Mouse (Mus musculus) gastrocnemius, postnatal 4 days (tissue): ENCODE data around the gene Sept6. TPM values are rescaled to one million over a fixed set of nuclear protein-coding genes. Genes with fewer than 3 reads are reported as not detected.
A peak's percentile ranks its signal among the peaks of the same experiment; 100 is the strongest.

Experiments
- DNase-seq, 2 experiments: peaks; one replicate each; pipeline ENCODE4 v3.0.0; 2021 to 2022; ENCODE audit warnings: low spot score in 2 of 2, mixed read lengths in 2 of 2
- total RNA-seq, 2 experiments: library from RNA; stranded (reverse); gene quantifications; 2 replicates each; pipeline ENCODE4 v1.2.3; 2021

Gene Sept6
- total RNA-seq, 2 experiments from 2014 or later, result 24.9 to 26.2 TPM

DNA sequence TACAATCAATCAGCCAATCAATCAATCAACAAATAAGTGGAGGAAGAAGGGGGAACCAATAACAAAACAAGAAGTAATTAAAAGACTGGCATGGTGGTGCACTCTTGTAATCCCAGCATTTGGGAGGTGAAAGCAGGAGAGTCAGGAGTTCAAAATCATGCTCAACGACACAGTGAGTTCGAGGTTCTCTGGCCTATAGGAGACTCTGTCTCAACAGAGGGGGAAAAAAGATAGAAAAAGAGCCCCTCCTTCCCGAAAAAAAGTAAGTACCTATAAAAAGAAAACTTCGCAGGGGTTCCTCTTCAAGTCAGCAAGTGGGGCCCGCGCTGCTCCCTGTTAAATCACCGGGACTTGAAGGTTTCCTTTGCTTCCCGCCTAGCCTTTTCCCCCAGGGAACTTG lies 117.8 kb downstream of the Sept6 start, which contains the start of the genes Ube2a and C330007P06Rik:
Gene Ube2a, plus strand, starts transcription at position 136 of the 400 bp plus-strand sequence.
Gene C330007P06Rik, minus strand, starts transcription at position 347 of the 400 bp plus-strand sequence.
- DNase-seq, result no peak

DNA sequence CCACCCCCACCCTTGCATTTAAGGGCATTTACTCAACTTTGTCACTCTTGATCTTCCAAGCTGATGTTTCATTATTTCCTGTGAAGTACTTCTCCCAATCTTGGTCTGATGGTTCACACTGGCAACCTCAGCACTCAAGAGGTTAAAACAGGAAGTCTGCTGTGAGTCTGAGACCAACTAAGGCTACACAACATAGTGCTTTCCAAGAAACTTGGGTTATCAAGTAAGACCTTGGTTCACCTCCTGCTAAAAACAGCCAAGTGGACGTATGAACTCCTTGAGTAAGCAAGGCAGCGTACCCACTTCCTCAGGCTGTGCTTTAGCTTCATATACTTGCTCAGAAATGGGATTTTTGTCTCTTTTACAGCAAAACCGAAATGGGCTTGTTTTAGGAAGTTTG lies 121.2 kb downstream of the Sept6 start:
- no peak for DNase-seq

DNA sequence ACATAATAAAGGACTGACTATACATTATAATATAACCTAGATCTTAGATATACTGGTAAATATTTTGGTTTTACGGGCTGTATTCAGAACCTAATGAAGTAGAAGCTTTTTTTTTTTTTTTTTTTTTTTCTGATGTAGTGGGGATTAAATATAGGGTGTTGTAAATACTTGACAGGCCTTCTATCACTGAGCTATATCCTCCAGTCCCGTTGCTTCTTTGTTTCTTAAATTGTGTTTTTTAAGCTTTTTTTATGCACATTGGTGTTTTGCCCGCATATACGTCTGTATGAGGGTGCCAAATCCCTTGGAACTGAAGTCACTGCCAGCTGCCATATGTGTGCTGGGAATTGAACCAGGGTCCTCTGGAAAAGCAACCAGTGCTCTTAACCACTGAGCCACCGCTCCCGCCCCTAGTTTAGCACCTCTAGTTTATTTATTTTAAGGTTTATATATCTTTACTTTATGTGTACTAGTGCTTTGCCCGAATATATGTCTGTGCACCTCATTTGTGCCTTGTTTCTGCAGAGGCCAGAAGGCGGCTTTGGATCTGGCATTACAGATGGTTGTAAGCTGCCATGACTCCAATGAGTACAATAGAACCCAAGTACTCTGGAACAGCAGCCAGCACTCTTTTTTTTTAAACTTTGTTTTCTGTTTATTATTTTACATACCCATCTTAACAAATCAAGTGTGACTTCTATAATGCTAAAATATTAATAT lies 126.8 kb downstream of the Sept6 start:
- no peak for DNase-seq

DNA sequence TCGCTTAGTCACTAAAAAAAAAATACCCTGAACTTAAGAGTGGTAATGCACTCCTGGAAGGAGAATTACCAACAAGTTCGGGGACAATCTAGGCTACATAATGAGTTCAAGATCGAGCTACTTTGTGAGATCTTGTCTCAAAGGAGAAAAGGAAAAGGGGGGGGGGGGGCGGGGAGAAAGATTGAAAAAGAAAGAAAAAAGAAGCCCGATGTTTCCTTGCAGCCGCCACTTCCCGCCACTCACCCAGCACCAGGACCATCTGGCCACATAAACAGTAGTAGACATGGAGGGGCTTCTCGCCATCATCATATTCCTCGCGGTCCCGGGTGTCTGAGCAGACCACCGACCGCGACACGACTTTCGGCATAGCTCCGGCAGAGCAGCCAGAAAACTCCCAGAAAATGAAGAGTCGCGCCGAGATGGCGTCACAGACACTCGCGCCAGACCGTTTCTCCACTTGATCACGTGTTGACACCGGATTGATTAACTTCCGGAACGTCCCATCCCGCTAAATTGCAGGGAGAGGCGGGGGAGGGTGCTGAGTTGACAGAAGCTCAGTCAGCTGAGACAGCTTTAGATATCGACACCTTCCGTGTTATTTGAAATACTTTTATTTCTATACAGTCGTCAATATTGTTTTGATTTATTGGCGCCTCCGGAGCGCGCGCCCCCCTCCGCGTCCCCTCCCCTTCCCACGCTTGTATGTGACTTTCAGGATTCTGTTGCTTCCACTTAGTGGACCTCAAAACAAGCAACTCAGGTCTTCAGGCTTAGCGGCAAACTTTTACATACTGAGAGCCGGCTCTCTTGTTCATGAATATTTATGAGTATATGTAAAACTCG lies 127.6 kb downstream of the Sept6 start:
- DNase-seq, result peak; percentile 65 to 79

Other genes starting within 250 kb of the Sept6 start
- under 1 TPM; 0.25 to 0.36 TPM for gene Slc25a43, start 248.1 kb downstream of the Sept6 start, total RNA-seq
- gene Slc25a5, start 196.1 kb downstream of the Sept6 start, total RNA-seq, result 100 to 1,000 TPM; 291 to 333 TPM
- 10 to 100 TPM; 40.0 to 50.1 TPM for gene Ube2a, start 117.9 kb downstream of the Sept6 start, total RNA-seq
- 10 to 100 TPM; 16.1 to 16.8 TPM for gene C330007P06Rik, start 117.7 kb downstream of the Sept6 start, total RNA-seq
- 1 to 10 TPM; 3.5 to 4.1 TPM for gene Nkrf, start 88.9 kb downstream of the Sept6 start, total RNA-seq
- under 1 TPM in 1 of 2 experiments, not detected in 1; 0.34 TPM for gene Sowahd, start 57.1 kb upstream of the Sept6 start, total RNA-seq
- gene Rpl39, start 93.6 kb upstream of the Sept6 start, total RNA-seq, result 100 to 1,000 TPM; 697 to 727 TPM
- 10 to 100 TPM; 10.9 to 14.7 TPM for gene Upf3b, start 118.5 kb upstream of the Sept6 start, total RNA-seq
- gene Nkap, start 135.0 kb upstream of the Sept6 start, total RNA-seq, result 10 to 100 TPM; 11.2 to 12.5 TPM
- gene Akap14, start 177.0 kb upstream of the Sept6 start, total RNA-seq, result not detected
- 100 to 1,000 TPM; 270 to 275 TPM for gene Ndufa1, start 199.4 kb upstream of the Sept6 start, total RNA-seq
- 1 to 10 TPM; 2.5 to 3.6 TPM for gene Rnf113a1, start 199.5 kb upstream of the Sept6 start, total RNA-seq
- gene Gm9, start 219.2 kb upstream of the Sept6 start, total RNA-seq, result not detected
- not detected for gene Rhox1, start 230.5 kb upstream of the Sept6 start, total RNA-seq